Mouse (Mus musculus) neutrophil, adult 5-6 weeks (primary cell): ENCODE measurements around the gene Apc2. TPM values are rescaled to one million over a fixed set of nuclear protein-coding genes. Genes with fewer than 3 reads are reported as not detected.

ENCODE experiments used
- ATAC-seq: fragments of 151-379, 151-347 bp; 2 replicates; pipeline ENCODE4 v1.8.0; 2017; ENCODE audit warnings: mild to moderate bottlenecking, moderate TSS enrichment; ENCODE audit not compliant: insufficient number of reproducible peaks, poor library complexity, low FRiP score, severe bottlenecking; ENCODE audit errors: extremely low read depth
- total RNA-seq: library from RNA; stranded (forward); fragments of 200-1000 nt; gene quantifications from 2 replicates; pipeline ENCODE4 v1.2.3, GENCODE M21; 2017

Apc2 gene
- total RNA-seq, 1 experiment from 2014 or later: 0.23 TPM

DNA sequence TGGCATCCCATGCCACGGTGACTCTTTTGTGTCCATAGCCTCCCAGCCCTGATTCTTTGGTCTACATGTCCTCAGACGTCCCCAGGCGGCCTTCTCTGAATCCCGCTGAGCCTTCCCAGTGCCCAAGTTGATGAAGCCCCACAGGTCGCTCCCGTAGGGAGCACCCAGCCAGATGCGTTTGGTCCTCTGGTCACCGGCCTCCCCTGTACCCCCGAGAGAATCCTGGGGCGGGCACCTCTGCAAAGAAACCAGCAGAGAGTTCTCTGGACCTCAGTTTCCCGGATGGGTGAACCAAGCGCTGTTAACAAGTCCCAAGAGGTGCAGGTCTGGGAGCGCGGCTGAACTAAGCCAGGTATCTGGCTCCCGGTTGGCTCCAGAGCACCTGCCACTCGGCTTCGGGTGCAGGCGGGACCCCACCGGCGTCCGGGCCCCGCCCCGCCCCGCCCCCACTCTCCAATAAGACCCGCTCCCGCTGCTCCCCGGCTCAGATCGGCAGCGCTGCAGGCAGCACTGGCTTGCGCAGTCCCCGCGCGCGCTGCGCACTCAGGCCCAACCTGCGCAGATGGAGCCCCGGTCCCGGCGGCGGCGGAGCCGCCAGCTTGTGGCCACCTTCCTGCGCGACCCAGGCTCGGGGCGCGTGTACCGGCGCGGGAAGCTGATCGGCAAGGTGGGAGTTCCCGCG is 60.4 kb downstream of the Apc2 start, which contains the start of gene Plk5:
Gene Plk5, plus strand, starts transcription at position 459 of the 682 bp plus-strand sequence.
- ATAC-seq: no peak

DNA sequence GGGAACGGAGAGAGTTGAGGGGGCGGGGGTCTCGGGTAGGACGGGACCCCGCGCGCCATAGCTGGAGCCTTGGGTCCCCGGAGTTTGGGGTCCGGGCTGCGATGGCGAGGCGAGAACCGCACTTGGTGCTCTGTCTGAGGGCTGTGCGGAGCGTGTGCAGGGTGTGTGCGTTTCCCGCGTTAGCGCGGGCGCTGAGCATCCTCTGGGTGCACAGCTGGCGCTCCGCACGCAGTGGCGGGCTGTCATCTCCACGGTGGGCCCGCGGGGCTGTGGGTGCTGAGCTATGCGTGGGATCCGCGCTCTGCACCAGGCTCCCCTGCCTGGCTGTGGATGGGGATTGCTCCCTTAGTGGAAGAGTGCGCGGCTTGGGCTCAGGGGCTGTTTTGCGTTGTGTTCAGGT is 61.0 kb downstream of the Apc2 start:
- ATAC-seq: no peak

DNA sequence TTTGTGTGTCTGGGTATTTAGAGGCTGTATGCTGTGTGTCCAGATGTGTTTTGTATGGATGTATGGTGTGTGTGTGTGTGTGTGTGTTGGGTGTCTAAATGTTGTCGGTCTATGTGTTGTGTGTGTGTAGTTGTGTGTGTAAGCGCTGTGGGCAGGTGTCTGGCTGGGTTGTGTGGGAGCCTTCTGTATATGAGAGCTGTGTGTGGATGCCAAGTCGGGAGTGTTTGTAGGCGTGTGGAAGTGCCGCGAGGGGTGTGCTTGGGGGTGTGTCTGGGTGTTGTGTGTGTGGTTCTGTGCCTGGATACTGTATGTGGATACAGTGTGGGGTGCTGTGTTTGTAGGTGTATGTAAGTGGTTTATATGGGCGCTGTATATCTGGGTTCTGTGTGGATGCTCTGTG is 61.6 kb downstream of the Apc2 start:
- no peak for ATAC-seq

DNA sequence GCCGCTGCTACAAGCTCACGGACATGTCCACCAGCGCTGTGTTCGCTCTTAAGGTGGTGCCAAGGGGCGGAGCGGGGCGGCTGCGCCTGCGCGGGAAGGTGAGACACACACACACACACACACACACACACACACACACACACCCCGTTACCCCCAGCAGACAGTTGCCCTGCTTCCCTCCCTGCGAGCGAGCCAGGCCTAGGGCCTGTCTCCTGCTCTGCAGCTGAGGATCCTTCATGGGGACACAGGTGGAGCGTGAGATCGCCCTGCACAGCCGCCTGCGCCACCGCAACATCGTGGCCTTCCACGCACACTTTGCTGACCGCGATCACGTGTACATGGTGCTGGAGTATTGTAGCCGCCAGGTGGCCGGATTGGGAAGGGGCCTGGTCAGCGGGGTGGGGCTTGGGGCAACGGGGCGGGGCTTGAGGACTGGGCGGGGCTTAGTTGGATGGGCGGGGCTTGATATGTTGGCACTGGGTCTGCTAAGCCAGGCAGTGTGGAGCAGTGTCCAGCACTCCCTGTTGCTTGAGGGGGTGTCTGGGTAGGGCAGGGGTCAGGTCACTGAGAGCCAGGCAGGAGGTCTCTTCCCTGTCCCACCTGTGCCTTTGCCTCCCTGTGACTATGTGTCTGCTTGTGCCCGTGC is 62.3 kb downstream of the Apc2 start:
- no peak for ATAC-seq

DNA sequence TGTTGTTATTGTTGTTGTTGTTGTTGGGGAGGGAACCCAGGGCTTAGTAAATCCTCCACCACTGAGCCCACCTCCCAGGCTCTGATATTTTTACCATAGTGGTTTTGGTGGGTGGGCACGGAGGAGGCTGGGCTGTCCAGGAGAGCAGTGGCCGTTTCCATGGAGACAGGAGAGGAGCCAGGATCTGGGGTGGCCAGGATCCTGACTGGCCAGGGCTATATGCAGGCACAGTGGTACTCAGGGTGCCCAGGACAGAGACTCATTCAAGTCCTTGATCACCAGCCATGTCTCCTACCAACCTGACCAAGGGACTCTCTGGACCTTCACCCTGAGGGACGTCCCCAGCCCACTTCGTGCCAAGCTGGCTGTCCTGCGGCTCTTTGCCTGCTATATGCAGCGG is 68.0 kb downstream of the Apc2 start:
- ATAC-seq: no peak

DNA sequence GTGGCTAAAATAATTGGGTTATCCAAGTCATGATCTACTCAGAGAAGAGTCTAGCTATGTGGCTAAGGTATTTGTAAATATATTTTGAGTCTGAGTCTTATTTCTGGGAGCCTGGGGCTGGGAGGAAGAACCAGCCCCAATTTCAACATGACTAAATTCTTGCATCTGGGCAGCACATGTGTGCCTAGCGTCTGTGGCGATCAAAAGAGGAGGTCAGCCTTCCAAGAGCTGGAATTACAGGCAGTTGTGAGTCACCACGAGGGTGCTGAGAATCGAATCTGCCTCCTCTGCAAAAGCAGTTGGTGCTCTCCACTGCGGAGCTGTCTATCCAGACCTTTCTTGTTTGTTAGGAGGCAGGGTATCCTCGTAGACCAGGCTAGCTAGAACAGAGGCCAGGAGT is 70.0 kb downstream of the Apc2 start:
- ATAC-seq: no peak

Other genes with a start within 250 kb of the Apc2 start
- gene Gpx4, start 248.8 kb upstream of the Apc2 start, total RNA-seq: 206 and 276 TPM in 2 replicates
- gene Sbno2, start 190.4 kb upstream of the Apc2 start, total RNA-seq: 232 and 238 TPM in 2 replicates
- 229 and 235 TPM in 2 replicates for gene Stk11, start 180.2 kb upstream of the Apc2 start, total RNA-seq
- 34.4 and 38.6 TPM in 2 replicates for gene Atp5d, start 157.3 kb upstream of the Apc2 start, total RNA-seq
- gene Cbarp, start 155.1 kb upstream of the Apc2 start, total RNA-seq: 0.98 and 1.6 TPM in 2 replicates
- gene Midn, start 147.7 kb upstream of the Apc2 start, total RNA-seq: 126 and 143 TPM in 2 replicates
- 151 and 158 TPM in 2 replicates for gene Cirbp, start 130.0 kb upstream of the Apc2 start, total RNA-seq
- 10.3 and 14.2 TPM in 2 replicates for gene 1600002K03Rik, start 123.0 kb upstream of the Apc2 start, total RNA-seq
- gene Efna2, start 116.5 kb upstream of the Apc2 start, total RNA-seq: 0.49 TPM in 1 of 2 replicates, not detected in the other
- gene Mum1, start 69.5 kb upstream of the Apc2 start, total RNA-seq: 42.0 and 43.6 TPM in 2 replicates
- gene Ndufs7, start 46.9 kb upstream of the Apc2 start, total RNA-seq: 54.3 and 69.8 TPM in 2 replicates
- 0.70 and 2.7 TPM in 2 replicates for gene Gamt, start 35.0 kb upstream of the Apc2 start, total RNA-seq
- gene Dazap1, start 34.5 kb upstream of the Apc2 start, total RNA-seq: 83.8 and 93.6 TPM in 2 replicates
- 1,847 and 1,925 TPM in 2 replicates for gene Rps15, start 3.5 kb upstream of the Apc2 start, total RNA-seq
- 17.5 and 20.7 TPM in 2 replicates for gene 2310011J03Rik, start 24.6 kb downstream of the Apc2 start, total RNA-seq
- gene Pcsk4, start 33.5 kb downstream of the Apc2 start, total RNA-seq: 0.25 TPM in 1 of 2 replicates, not detected in the other
- gene Reep6, start 34.0 kb downstream of the Apc2 start, total RNA-seq: not detected in 2 replicates
- not detected in 2 replicates for gene Adamtsl5, start 52.4 kb downstream of the Apc2 start, total RNA-seq
- not detected in 2 replicates for gene Plk5, start 60.5 kb downstream of the Apc2 start, total RNA-seq
- 4.1 and 4.8 TPM in 2 replicates for gene Mex3d, start 91.7 kb downstream of the Apc2 start, total RNA-seq
- 26.9 and 27.0 TPM in 2 replicates for gene Mbd3, start 103.6 kb downstream of the Apc2 start, total RNA-seq
- 35.4 and 38.2 TPM in 2 replicates for gene Uqcr11, start 110.9 kb downstream of the Apc2 start, total RNA-seq
- gene Tcf3, start 137.7 kb downstream of the Apc2 start, total RNA-seq: 81.3 and 86.5 TPM in 2 replicates
- not detected in 2 replicates for gene Onecut3, start 198.9 kb downstream of the Apc2 start, total RNA-seq
- 0.12 and 0.23 TPM in 2 replicates for gene Atp8b3, start 243.1 kb downstream of the Apc2 start, total RNA-seq